In the genomic region with DNA sequence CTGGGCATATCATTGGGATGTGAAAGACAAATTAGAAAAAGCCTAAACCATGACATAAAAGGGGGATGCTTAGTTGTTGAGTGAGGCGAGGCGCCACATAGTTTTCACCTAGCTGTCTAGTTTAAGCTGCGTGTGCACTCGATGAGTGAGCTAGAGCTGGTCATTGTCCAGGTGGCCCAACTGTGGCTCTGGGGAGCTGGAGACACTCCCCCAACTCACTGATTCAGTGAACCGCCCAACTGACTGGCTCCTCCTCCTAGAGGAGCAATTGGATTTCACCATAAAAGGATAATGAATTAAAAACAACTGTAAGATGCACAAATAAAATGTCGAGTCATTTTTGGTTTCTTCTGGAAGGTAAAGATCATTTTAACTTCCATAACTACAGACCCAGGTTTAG, we compare ENCODE assay signal across 8 mouse cellular contexts. TPM values are rescaled to one million over a fixed set of nuclear protein-coding genes. Genes with fewer than 3 reads are reported as not detected.
DNase-seq lines count a peak whose midpoint lies in the region; ATAC-seq lines count a peak whose summit lies in the region.

No protein-coding gene starts in this region.

- H3K9me3 ChIP-seq in heart, embryonic 11.5 days (replicated peaks; ENCODE audit: control insufficient read depth, low read length): no peaks in the 10 kb centered on the region
- H3K9me3 ChIP-seq in forebrain, embryonic 15.5 days: no peaks in the 10 kb centered on the region
- H3K9me3 ChIP-seq in liver, embryonic 13.5 days (replicated peaks): no peaks in the 10 kb centered on the region

- no peak for ATAC-seq in heart, embryonic 11.5 days (replicated peaks; ENCODE audit: insufficient number of reproducible peaks, low FRiP score, low TSS enrichment)
- no peak for ATAC-seq in forebrain, embryonic 15.5 days (replicated peaks)
- no peak for ATAC-seq in liver, embryonic 13.5 days (ENCODE audit: low read depth)

- no peaks in the 10 kb centered on the region for H3K36me3 ChIP-seq in heart, embryonic 11.5 days (ENCODE audit: control insufficient read depth, insufficient read depth, low read length)
- no peaks in the 10 kb centered on the region for H3K36me3 ChIP-seq in forebrain, embryonic 15.5 days
- no peaks in the 10 kb centered on the region for H3K36me3 ChIP-seq in liver, embryonic 13.5 days

- no peak overlapping the region for H3K27ac ChIP-seq in heart, embryonic 11.5 days (ENCODE audit: low read depth, low read length)
- H3K27ac ChIP-seq in forebrain, embryonic 15.5 days (replicated peaks): no peak overlapping the region
- H3K27ac ChIP-seq in liver, embryonic 13.5 days: no peak overlapping the region

- H3K4me1 ChIP-seq in heart, embryonic 11.5 days (ENCODE audit: control insufficient read depth, insufficient read depth, low read length): peaks cover 8% of the 10 kb centered on the region
- H3K4me1 ChIP-seq in forebrain, embryonic 15.5 days: peaks cover 24% of the 10 kb centered on the region
- peaks cover 32% of the 10 kb centered on the region for H3K4me1 ChIP-seq in liver, embryonic 13.5 days (replicated peaks)

- H3K9ac ChIP-seq in heart, embryonic 11.5 days (ENCODE audit: low read depth, low read length): no peak overlapping the region
- peak overlapping the region; percentile 88 for H3K9ac ChIP-seq in forebrain, embryonic 15.5 days (replicated peaks)
- peak overlapping the region; percentile 87 for H3K9ac ChIP-seq in liver, embryonic 13.5 days

- peak overlapping the region; percentile 95 for H3K4me3 ChIP-seq in heart, embryonic 11.5 days (ENCODE audit: low read depth, low read length)
- H3K4me3 ChIP-seq in forebrain, embryonic 15.5 days: peak overlapping the region; percentile 100
- H3K4me3 ChIP-seq in liver, embryonic 13.5 days (replicated peaks): peak overlapping the region; percentile 94

- no peak for DNase-seq in heart, adult 8-10 months (ENCODE audit: low spot score)
- peak; percentile 13 for DNase-seq in MEL-GATA-1-ER (ENCODE audit: extremely low read depth, low read depth)
- no peak for DNase-seq in liver, embryonic 13.5 days
- no peak for DNase-seq in thymus, postnatal 14 days
- DNase-seq in spleen, postnatal 10 days (ENCODE audit: low spot score in 2 of 2): no peak
- DNase-seq in layer of hippocampus, postnatal 25 days (ENCODE audit: extremely low spot score in 1 of 2, low spot score in 1 of 2): no peak

- H3K27me3 ChIP-seq in heart, embryonic 11.5 days (ENCODE audit: control insufficient read depth, insufficient read depth, low read length): no peaks in the 10 kb centered on the region
- no peaks in the 10 kb centered on the region for H3K27me3 ChIP-seq in forebrain, embryonic 15.5 days
- no peaks in the 10 kb centered on the region for H3K27me3 ChIP-seq in liver, embryonic 13.5 days

- 55% methylated on average over 6 of the region's 6 CpGs for whole genome bisulfite sequencing in heart, embryonic 11.5 days (ENCODE audit: insufficient replicate concordance)
- 42% methylated on average over 6 of the region's 6 CpGs for WGBS in forebrain, embryonic 15.5 days
- 56% methylated on average over 6 of the region's 6 CpGs for WGBS in liver, embryonic 13.5 days (ENCODE audit: insufficient replicate concordance)

- peak overlapping the region; percentile 89 for H3K4me2 ChIP-seq in heart, embryonic 11.5 days
- H3K4me2 ChIP-seq in forebrain, embryonic 15.5 days (replicated peaks): peak overlapping the region; percentile 94
- H3K4me2 ChIP-seq in liver, embryonic 13.5 days: peak overlapping the region; percentile 93

RNA-seq across cellular contexts. Expression of a gene that starts 1.0 kb away (rescaled TPM):
- polyA plus RNA-seq in heart, embryonic 11.5 days (2014; fragmentation: Nextera tagmentation; extraction: Ambion mirVana): 27.1 and 32.5 TPM in 2 replicates
- total RNA-seq in heart, adult 8-10 months (2022): 100 to 1,000 TPM; 103 to 130 (median 122) TPM
- 56.1 and 62.0 TPM in 2 replicates for polyA plus RNA-seq in forebrain, embryonic 15.5 days (2015; fragmentation: Nextera tagmentation; extraction: Ambion mirVana)
- 8.2 and 10.1 TPM in 2 replicates for polyA plus RNA-seq in liver, embryonic 13.5 days (2015; fragmentation: Nextera tagmentation; extraction: Ambion mirVana)
- 100 to 1,000 TPM; 347 to 356 TPM for total RNA-seq in layer of hippocampus, postnatal 25 days (2021)

RNA-seq across cellular contexts. Expression of a gene that starts 1.3 kb away (rescaled TPM):
- polyA plus RNA-seq in heart, embryonic 11.5 days (2014; fragmentation: Nextera tagmentation; extraction: Ambion mirVana): 7.0 TPM in 2 replicates
- total RNA-seq in heart, adult 8-10 months (2022): 1 to 10 TPM; 2.8 to 4.1 (median 3.2) TPM
- 19.3 TPM in 2 replicates for polyA plus RNA-seq in forebrain, embryonic 15.5 days (2015; fragmentation: Nextera tagmentation; extraction: Ambion mirVana)
- polyA plus RNA-seq in liver, embryonic 13.5 days (2015; fragmentation: Nextera tagmentation; extraction: Ambion mirVana): 3.9 and 5.0 TPM in 2 replicates
- total RNA-seq in layer of hippocampus, postnatal 25 days (2021): 10 to 100 TPM; 11.8 to 13.5 TPM
